Mouse (Mus musculus) 3134 (cell line): ENCODE data around the gene Rora.
A peak's percentile ranks its signal among the peaks of the same experiment; 100 is the strongest.

ENCODE experiments used
- DNase-seq: peaks from one replicate; pipeline ENCODE4 v3.0.0-alpha.2; 2011; ENCODE audit warnings: low spot score; ENCODE audit not compliant: insufficient read length; ENCODE audit errors: extremely low read depth

Gene Rora

DNA sequence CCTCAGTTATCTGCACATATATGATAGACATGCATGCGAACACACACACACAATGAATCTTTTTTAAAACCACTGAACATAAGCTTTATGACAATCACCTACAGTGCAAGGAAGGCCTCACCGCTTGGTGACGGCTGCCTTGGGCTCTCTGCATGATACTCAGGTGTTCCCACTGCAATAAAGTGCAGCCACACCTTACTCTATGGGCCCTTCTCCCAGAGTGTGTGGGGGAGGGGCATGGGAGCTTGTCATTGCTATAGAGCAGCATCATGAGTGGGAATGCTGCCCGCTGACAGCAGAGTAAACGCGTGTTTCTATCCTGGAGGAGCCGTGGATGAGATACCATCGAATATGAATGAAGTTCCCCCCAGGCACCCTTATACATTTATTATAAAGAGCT is 525.6 kb downstream of the Rora start:
- no peak for DNase-seq

DNA sequence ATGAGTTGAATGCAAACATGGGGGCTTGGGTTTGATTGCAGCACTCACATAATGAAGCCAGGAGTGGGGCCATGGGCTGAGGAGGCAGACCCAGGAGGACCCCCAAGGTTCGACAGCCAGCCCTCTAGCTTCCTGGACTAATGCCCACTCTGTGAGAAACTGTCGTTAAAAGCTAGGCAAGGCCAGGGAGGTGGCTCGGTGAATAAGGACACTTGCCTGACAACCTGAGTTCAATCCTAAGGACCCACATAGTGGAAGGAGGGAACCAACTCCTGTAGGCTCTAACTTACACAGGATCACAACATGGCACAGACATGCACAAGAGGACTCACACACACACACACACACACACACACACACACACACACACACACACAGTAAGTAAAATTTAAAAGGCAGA is 527.4 kb downstream of the Rora start:
- DNase-seq, result no peak

DNA sequence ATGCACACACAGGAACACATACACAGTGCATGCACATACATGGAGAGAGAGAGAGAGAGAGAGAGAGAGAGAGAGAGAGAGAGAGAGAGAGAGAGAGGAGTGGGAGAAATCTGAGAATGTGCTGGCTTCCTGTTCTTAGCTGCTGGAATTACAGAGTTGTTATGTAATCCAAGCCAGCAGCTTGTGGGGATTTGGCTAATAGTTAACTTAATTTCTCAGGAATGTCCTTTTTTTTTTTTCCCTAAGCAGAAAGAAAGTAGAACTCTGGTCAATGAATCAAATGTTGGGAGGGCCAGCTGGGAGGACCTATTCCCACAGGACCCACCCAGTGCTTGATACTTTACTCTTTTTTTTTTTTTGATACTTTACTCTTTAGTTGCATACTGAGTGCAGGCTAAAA is 527.8 kb downstream of the Rora start:
- DNase-seq, result peak; percentile 8

DNA sequence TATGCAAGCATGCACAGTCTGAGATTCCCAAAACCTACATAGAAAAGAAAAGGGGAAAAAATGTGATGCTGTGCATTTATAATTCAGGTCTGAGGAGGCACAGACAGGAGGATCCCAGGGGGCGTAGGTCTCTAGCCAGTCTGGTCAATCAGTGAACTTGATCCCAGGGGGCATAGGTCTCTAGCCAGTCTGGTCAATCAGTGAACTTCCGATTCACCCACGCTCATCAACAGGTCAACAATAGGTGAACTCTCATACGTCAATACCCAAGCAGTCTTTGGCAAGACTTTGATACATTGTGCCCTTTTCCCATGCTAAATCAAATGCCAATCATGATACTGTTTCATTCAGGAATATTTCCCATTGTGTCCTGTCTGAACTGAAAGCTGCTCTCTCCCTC is 530.3 kb downstream of the Rora start:
- no peak for DNase-seq

DNA sequence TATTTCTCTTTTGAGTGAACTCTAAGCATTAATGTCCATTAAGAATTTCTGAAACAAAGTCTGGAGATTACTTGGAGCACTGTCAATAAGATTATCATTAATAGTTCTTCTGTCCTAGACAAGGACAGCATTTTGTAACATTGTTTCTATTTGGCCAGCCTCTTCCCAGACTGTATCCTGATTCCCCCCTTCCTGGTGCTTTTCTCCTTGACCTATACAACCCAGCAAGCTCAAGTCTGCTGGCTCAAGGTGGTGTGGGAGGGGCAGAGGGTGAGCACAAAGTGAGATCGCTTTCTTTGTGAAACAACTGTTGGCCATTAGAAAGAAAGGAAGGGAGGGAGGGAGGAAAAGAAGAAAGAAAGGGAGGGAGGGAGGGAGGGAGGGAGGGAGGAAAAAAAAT is 537.1 kb downstream of the Rora start:
- DNase-seq, result no peak

DNA sequence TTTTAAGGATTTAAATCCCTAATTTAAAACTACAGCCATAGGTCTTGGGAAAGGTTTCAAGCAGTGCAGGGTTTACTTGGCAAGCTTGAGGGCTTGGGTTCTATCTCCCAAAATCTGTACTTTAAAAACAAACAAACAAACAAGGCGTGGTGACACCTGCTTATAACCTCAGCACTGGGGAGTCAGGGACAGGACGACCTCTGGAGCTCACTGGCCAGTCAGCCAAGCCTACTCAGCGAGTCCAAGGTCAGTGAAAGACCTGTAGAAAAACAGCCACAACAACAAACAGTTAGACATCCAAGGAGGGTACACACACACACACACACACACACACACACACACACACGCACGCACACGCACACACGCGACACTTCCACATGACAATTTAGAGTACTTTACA is 538.9 kb downstream of the Rora start:
- DNase-seq, result no peak

DNA sequence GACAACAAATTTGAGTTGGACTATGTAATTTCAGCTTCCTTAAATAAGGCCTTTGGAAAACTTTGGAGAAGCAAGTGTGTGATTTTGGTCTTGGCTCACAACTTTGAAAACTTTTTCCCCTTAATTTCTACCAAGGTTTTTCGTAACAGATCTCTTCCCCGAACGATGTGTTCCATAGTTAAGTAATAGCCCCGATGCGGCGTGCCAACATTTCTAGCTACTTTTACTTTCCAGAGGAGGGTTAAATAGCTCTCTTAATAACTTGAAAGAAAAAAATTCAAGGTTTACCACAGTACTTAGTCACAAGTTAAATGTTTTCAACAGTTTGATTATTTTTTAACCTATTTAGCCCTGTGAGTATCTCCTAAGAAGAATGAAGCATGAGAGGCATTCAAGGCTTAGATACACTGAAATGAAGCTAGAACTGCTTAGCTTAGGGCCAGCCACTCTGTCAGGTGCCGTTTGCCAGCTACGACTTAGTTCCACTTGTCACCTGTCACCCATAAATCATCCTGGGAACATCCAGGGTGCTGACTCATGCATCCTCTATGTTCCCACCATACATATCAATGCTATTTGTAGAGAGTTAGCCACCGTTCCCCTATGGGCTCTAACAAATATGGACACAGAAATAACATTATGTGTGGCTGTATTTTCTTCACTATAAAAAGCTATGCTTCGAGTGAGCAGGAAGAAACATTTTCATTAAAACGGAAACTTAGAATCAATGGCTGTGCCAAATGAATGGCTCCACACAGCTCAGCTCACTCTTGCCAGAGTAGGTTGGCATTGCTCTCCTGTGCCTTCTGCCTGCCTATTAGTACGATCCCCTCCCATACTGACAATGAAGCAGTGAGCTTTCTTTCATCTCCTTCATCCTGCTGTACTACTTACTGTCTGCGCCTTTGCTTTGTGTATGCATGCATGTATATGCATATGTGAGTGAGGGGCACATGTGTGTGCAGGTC is 541.3 kb downstream of the Rora start:
- DNase-seq, result no peak

DNA sequence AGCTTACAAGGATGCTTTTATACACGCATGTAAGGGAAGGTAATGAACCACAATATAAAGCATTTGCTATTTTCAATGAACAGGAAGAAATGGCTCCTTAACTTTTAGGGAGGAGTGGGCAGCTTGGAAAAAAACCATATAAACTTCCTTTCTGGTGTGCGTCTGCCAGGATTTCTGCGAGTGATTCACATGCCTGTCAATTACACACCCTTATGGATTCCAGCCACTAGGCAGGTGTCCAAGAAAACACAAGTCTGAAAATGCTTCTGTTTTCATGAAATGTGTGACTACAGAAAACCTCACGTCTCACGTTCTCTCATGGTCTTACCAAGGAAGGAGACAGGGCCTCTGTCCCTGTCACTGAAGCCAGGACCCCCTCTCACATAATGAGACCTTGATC is 560.2 kb downstream of the Rora start:
- DNase-seq, result peak; percentile 63

DNA sequence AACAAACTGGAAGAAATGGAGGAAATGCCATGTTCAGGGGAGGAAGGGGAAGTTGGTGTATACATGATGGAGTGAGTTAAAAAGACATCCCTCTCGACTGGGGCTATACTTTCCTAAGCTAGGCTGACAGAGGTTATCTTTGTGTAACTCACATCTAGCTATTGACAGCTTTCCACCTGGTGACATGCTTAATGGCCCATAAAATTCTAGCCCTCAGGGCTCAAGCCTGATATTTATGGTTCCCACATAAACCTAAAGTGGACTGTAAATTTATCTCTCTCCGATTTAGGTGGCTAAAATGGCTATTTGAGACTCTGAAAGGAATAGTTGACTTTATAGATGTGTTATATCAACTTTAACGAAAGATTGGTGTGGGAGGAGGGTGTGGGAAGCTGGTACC is 571.3 kb downstream of the Rora start:
- DNase-seq, result no peak

DNA sequence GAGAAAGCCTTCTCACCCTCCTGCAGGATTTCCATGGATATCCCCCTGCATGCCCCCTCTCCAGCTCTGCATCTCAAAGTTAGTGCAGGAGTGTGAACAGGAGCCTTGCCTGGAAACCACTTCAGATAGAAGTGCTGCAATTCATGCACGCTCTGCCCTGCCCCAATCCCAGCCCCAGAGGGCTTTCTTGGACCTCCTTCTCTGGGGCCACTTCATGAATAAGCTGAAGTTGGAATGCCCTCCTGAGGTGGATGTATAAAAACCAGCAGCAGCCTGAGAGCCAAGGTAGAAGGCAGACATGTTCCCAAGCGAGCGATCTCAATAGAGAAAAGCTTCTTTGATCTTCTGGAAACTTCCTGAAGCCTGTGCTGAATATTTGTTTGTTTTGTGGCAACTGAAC is 572.8 kb downstream of the Rora start:
- no peak for DNase-seq

DNA sequence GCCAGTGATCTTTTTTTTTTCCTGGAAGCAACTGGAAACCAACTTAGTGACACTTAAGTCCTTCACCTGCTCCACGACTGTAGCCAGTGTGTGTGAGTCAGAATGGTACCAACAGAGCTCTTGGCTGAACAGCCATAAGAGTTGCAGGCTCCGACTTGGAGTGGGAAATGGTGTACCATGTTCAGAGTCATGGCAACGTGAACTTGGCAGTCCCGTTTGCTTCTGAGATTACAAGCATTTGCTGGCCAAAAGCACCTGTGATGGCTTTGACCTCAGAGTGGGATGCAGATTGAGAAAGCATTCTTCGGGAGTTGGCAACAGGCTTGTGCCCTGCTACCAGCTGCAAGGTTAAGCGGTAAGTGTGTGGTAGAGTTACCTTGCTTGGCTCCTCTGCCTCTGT is 574.2 kb downstream of the Rora start:
- DNase-seq, result no peak

DNA sequence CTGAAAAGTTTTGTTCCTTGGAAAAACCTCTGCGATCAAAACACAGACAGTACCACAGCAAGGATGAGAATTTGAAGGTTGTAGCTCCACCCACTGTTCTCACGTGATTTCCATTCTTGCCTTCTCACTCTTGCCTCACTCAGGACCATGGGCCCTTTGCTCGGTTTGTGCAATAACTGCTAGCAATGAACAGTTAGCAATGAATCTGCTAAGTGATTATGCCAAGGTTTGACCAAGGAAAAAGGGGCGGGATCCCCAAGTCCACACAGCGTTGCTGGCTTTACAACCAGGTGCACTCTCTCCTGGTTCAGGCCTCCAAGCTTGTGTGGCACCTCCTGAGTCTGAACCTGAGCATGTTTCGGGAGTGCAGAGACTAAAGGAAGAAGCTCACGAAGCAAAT is 576.3 kb downstream of the Rora start:
- no peak for DNase-seq

DNA sequence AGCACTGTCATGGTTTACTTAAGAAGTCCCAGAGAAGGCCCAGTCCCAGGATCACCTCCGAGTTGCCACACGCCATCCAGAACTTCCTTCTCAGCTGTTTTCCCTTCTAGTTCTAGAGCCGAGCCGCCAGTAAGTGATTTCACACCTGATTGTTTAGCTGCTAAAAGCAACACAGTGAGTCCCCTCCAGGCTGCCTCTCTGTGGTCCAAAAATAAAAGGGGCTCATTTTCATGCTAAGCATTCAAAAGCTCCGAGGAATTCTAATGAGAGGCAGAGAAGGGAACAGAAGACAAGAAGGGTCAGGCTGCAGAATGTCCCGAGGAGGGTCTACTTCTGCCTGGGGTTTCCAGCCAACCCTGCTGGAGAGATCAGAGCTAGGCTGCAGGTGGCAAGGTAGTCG is 580.9 kb downstream of the Rora start:
- DNase-seq, result no peak

DNA sequence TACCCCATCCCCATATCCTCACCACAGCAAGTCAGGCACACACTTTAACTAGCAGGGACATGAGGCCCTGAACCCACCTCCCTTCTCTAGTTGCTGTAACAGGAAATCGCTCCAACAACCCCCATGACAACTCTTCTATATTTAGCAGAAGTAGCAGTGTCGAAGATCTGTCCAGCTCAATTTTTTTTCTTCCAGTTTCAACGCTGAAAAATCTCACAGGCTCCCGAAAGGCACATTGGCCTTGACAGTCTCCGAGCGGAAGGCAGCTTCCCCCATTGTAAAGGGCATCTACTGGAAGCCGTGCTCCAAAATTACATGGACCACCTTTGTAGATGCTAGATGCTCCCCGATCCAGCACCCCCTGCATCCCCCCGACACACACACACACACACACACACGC is 583.7 kb downstream of the Rora start:
- no peak for DNase-seq

DNA sequence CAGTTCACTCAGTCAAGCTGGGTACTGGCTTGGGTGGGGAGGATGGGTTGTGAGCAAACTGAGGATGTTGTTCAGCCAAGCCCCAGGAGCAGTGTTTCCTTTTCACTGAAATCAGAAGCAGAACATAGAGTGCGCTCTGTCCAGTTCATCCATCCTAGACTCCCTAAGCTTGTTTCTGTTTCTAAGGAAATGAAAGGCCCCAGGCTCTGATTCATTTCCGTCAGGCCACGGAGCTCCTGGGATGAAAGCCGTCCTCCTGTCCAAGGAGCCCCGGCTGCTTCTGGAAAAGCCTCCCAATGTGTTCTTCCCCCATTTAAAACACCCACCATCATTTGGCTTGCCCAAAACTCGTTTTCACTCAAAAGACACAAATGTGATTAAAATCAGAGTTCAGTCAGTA is 589.0 kb downstream of the Rora start:
- DNase-seq, result no peak

DNA sequence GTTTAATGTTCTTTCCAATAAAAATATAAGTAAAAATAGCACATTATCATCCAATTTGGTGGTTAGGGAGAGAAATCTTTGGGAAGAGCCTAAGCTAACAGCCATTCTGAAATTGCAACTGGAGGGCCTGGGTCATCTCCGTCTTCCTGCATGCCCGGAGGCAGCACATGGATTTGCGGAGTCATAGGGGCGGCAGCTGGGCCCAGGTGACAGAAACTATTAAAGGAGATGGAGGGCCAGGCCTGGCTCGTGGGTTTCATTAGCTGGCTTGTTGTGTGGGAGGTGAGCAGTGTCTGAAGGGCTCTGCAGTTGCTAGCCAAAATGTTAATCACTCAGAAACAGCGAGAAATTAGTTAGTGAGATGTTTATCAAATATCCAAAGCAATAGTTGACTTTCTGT is 590.0 kb downstream of the Rora start:
- no peak for DNase-seq

DNA sequence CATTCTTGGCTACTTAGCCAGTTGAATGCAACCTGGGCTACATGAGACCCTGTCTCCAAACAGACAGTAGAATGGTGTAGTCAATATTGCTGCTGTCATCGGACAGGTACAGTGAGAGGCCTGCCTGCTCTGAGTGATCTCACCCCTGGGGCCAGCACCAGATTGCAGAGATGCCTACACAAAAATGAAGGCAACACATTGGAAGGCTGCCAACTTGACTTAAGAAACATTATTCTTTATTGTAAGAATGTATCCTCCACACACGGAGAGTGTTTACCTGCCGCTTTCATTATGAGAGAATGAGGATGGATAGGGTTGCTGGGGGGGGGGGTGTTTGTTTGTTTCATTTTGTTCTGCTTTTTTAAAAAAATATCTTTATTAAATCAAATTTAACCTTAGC is 592.6 kb downstream of the Rora start:
- DNase-seq, result no peak

DNA sequence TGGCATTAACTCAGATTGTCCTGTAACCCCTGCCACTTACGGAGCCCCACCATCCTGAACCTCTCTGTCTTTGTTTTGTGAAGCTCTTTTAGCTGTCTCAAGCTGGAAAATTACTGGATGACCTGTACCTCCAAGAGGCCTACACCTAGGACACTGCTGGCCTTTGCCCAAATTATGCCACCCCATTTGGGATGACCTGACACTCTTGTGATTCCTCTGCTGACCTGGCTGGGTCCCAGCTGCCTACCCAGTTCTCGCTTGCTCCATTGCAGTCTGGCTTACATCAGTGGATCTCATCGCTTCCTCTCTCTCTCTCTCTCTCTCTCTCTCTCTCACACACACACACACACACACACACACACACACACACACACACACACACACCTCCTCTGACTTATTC is 596.0 kb downstream of the Rora start:
- no peak for DNase-seq

DNA sequence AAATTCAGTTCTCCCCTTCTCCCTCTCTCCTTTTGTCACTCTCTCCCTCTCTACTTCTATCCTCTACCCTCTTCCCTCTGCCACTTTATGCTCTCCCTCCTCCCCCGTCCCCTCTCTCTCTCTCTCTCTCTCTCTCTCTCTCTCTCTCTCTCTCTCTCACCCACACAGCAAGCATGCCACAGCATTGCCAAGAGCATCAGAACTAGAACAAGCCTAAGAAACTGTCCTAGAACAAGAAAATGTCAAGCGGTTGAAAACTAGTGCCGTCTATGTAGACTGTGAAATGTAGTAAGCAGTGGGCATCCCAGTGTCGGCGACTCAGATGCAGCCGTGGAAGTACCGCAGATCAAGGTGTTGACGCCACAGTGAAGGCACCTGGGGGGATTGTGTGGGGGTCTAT is 596.7 kb downstream of the Rora start:
- DNase-seq, result no peak

DNA sequence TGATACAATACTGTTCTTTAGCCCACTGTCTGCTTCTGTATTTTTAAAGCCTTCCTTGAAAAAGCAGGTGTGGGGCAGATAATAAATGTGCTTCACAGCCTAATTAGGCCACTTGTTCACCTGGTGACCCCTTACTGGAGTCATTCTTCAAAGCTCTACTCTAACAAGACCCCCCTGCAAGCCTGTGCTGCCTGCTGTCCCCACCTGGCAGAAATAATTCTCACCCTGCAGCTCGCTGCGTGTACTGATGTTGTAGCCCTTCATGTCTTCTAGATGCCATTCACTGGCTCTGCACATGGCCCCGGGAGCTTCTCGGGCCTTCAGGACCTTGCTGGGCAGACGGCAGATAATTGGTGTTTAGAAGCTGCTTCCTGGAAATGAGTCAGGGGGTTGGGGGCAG is 604.9 kb downstream of the Rora start:
- DNase-seq, result no peak

DNA sequence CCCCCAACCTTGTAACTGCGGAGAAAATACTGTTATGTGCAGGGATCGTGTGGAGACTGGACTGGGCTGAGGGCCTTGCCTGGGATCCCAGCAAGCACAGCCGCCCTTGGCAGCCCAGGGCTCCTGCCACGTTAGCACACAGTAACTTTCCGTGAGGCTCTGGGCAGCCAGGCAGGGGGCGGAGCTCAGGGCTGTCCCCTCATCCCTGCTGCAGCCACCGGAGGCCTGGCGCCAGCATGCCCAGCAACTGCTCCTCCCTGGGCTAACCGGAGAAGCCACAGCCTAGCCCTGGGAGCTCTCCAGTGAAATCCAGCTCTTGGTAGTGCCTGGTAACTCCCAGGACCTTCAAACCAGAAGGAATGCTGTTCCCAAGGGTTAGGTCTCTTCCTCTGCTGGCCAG is 605.8 kb downstream of the Rora start:
- DNase-seq, result peak; percentile 74

DNA sequence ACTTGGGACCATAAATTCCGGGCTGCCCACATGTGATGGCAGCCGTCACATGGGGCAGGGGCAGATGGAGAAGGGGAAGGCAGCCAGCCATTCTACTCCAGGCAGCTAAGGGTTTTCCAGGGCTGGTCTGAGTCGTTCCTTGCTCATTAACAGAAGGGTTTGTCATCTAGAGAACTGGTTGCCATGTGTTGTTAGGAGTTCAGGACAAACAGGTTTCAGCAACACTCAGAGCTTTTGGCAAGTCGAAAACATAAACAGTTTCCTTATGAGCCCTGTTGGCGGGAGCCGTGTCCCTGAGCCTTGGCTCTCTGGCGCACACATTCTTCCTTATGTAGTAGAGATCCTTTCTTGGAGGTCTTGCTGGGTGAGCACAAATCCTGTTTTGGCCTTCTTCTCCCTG is 611.6 kb downstream of the Rora start:
- no peak for DNase-seq

DNA sequence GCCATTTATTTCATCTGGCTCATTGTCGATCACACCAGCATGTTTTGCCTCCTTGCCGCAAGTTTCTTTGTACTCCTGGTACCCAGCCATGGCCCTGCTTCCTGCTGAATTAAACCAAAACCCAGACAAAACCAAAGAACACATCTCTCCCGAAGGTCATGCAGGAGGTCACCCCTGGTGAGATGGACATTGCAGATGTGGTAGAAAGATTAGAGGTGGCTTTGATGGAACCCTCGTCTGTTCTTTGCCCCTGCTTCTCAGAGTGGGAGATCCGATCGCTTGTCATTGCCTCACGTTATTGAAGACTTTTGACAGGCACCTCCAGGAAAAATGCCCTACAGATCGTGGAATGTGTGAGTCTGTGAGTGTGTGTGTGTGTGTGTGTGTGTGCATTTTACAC is 616.8 kb downstream of the Rora start:
- no peak for DNase-seq
